Mouse (Mus musculus) intestine, embryonic 16.5 days (tissue): Measurements from ENCODE around the gene Mipol1. TPM values are rescaled to one million over a fixed set of nuclear protein-coding genes. Genes with fewer than 3 reads are reported as not detected.

Source experiments
- ATAC-seq: fragments of 200-750 bp; cut with Nextera tagmentation; 2 replicates; pipeline ENCODE4 v1.8.0; 2017; ENCODE audit warnings: moderate TSS enrichment, moderate library complexity
- H3K27ac ChIP-seq: fragments of 300-500 bp; sonication (generic); 2 replicates; pipeline ENCODE4 v1.5.1; 2014; ENCODE audit warnings: mild to moderate bottlenecking, low read length
- H3K27me3 ChIP-seq: fragments of 300-500 bp; sonication (generic); replicated peaks from 2 replicates; pipeline ENCODE4 v1.6.1; 2014; ENCODE audit warnings: low read length, control low read depth, mixed read lengths; ENCODE audit not compliant: control insufficient read depth, insufficient read depth
- H3K36me3 ChIP-seq: fragments of 300-500 bp; sonication (generic); 2 replicates; pipeline ENCODE4 v1.6.1; 2014; ENCODE audit warnings: low read length, control low read depth; ENCODE audit not compliant: control insufficient read depth, insufficient read depth
- H3K4me1 ChIP-seq: fragments of 300-500 bp; sonication (generic); 2 replicates; pipeline ENCODE4 v1.6.1; 2014; ENCODE audit warnings: low read length, control low read depth, mixed read lengths; ENCODE audit not compliant: control insufficient read depth, insufficient read depth
- H3K4me2 ChIP-seq: fragments of 300-500 bp; sonication (generic); 2 replicates; pipeline ENCODE4 v1.6.1; 2014; ENCODE audit warnings: low read depth, low read length, control low read depth
- H3K4me3 ChIP-seq: fragments of 300-500 bp; sonication (generic); 2 replicates; pipeline ENCODE4 v1.5.1; 2014; ENCODE audit warnings: mild to moderate bottlenecking, low read length
- H3K9ac ChIP-seq: fragments of 300-500 bp; sonication (generic); 2 replicates; pipeline ENCODE4 v1.6.1; 2014; ENCODE audit warnings: low read depth, low read length
- H3K9me3 ChIP-seq: fragments of 300-500 bp; sonication (generic); 2 replicates; pipeline ENCODE4 v1.6.1; 2016; ENCODE audit warnings: low read length, control low read depth; ENCODE audit not compliant: control insufficient read depth
- WGBS: fragments of 180-500 bp; shearing (Covaris S2); extraction: QIAGEN DNeasy Blood & Tissue Kit; methylation state at CpG from one replicate; pipeline ENCODE4 v1.1.7; 2014; 5-methylcytosine and 5-hydroxymethylcytosine counted together
- polyA plus RNA-seq: library from polyadenylated mRNA; unstranded; fragments of >200 nt; fragmentation: Nextera tagmentation; extraction: Ambion mirVana; gene quantifications from 2 replicates; pipeline ENCODE4 v1.2.1, GENCODE M21; 2015

Mipol1 gene
- polyA plus RNA-seq, 1 experiment from 2014 or later = 9.9 TPM

GRCm38 (mm10) chr12:57515702-57516377, 285.6 kb downstream of the Mipol1 start:
- peak overlapping the region; percentile 27; the same call in 1 of the 2 replicates for H3K4me2 ChIP-seq

GRCm38 (mm10) chr12:57528335-57528734, 298.1 kb downstream of the Mipol1 start:
- Histone ChIP-seq H3K9me3 (no peaks in the 10 kb centered on the region), H3K4me2 (no peak overlapping the region), H3K9ac (no peak overlapping the region), H3K4me1 (no peaks in the 10 kb centered on the region), H3K27ac (no peak overlapping the region), H3K27me3 (peaks cover 2% of the 10 kb centered on the region; the same call in 1 of the 2 replicates), H3K36me3 (no peaks in the 10 kb centered on the region), H3K4me3 (no peak overlapping the region)
- peak; percentile 59; the same call in 1 of the 2 replicates for ATAC-seq
- 49% methylated on average over 4 of the region's 4 CpGs for WGBS

More at GRCm38 (mm10) chr12:57515702-57516377, 285.6 kb downstream of the Mipol1 start:
- Histone ChIP-seq H3K4me1 (no peaks in the 10 kb centered on the region), H3K9ac (no peak overlapping the region), H3K9me3 (no peaks in the 10 kb centered on the region), H3K36me3 (no peaks in the 10 kb centered on the region), H3K27me3 (no peaks in the 10 kb centered on the region), H3K27ac (no peak overlapping the region), H3K4me3 (no peak overlapping the region)
- ATAC-seq = no peak
- 40% methylated on average over 12 of the region's 12 CpGs for WGBS

GRCm38 (mm10) chr12:57530474-57530873, 300.2 kb downstream of the Mipol1 start:
- ATAC-seq = no peak
- no peaks in the 10 kb centered on the region for H3K9me3 ChIP-seq
- peaks cover 11% of the 10 kb centered on the region for H3K27me3 ChIP-seq
- WGBS = 36% methylated on average over 9 of the region's 9 CpGs
- no peak overlapping the region for H3K4me2 ChIP-seq
- no peaks in the 10 kb centered on the region for H3K36me3 ChIP-seq
- H3K27ac ChIP-seq = no peak overlapping the region
- H3K4me3 ChIP-seq = no peak overlapping the region
- no peak overlapping the region for H3K9ac ChIP-seq
- no peaks in the 10 kb centered on the region for H3K4me1 ChIP-seq

GRCm38 (mm10) chr12:57534517-57534878, 304.3 kb downstream of the Mipol1 start:
- 0% methylated on average over 4 of the region's 6 CpGs for WGBS
- peak overlapping the region; percentile 67; the same call in 1 of the 2 replicates for H3K9ac ChIP-seq
- peak overlapping the region; percentile 60 for H3K4me2 ChIP-seq
- peaks cover 26% of the 10 kb centered on the region for H3K27me3 ChIP-seq
- peak overlapping the region; percentile 36 for H3K4me3 ChIP-seq
- H3K36me3 ChIP-seq = no peaks in the 10 kb centered on the region
- H3K4me1 ChIP-seq = 0 out of 2 replicates have a peak, but pooled peaks cover 2% of the 10 kb centered on the region
- no peaks in the 10 kb centered on the region for H3K9me3 ChIP-seq
- ATAC-seq = peak; percentile 33; the same call in 1 of the 2 replicates
- peak overlapping the region; percentile 92 for H3K27ac ChIP-seq

GRCm38 (mm10) chr12:57534879-57535611, 304.8 kb downstream of the Mipol1 start:
- Histone ChIP-seq H3K27ac (peak overlapping the region; percentile 92), H3K9ac (peak overlapping the region; percentile 67)
- WGBS = 1% methylated on average over 33 of the region's 39 CpGs

GRCm38 (mm10) chr12:57536056-57536908, 306.1 kb downstream of the Mipol1 start:
- H3K4me2 ChIP-seq = peak overlapping the region; percentile 60
- peak; percentile 69 for ATAC-seq
- H3K27ac ChIP-seq = peak overlapping the region; percentile 92
- WGBS = 2% methylated on average over 25 of the region's 25 CpGs
- H3K9ac ChIP-seq = peak overlapping the region; percentile 67
- H3K9me3 ChIP-seq = no peaks in the 10 kb centered on the region
- peaks cover 29% of the 10 kb centered on the region for H3K27me3 ChIP-seq
- peak overlapping the region; percentile 36 for H3K4me3 ChIP-seq
- 0 out of 2 replicates have a peak, but pooled peaks cover 2% of the 10 kb centered on the region for H3K4me1 ChIP-seq
- no peaks in the 10 kb centered on the region for H3K36me3 ChIP-seq

More at GRCm38 (mm10) chr12:57534879-57535611, 304.8 kb downstream of the Mipol1 start:
- Histone ChIP-seq H3K36me3 (no peaks in the 10 kb centered on the region), H3K4me3 (peak overlapping the region; percentile 36), H3K4me1 (0 out of 2 replicates have a peak, but pooled peaks cover 2% of the 10 kb centered on the region), H3K27me3 (peaks cover 26% of the 10 kb centered on the region), H3K4me2 (peak overlapping the region; percentile 60), H3K9me3 (no peaks in the 10 kb centered on the region)
- ATAC-seq = peak; percentile 77

- peak overlapping the region; percentile 67 for H3K9ac ChIP-seq
- H3K4me2 ChIP-seq = peak overlapping the region; percentile 60
- H3K4me1 ChIP-seq = 0 out of 2 replicates have a peak, but pooled peaks cover 2% of the 10 kb centered on the region
- 3% methylated on average over 11 of the region's 11 CpGs for WGBS
- H3K9me3 ChIP-seq = no peaks in the 10 kb centered on the region
- peaks cover 35% of the 10 kb centered on the region for H3K27me3 ChIP-seq
- peak overlapping the region; percentile 92 for H3K27ac ChIP-seq
- no peaks in the 10 kb centered on the region for H3K36me3 ChIP-seq
- ATAC-seq = peak; percentile 39; the same call in 1 of the 2 replicates
- peak overlapping the region; percentile 31 for H3K4me3 ChIP-seq
Observed at GRCm38 (mm10) chr12:57536909-57537670, 306.9 kb downstream of the Mipol1 start.

- H3K9ac ChIP-seq = peak overlapping the region; percentile 76
- ATAC-seq = no peak
- H3K36me3 ChIP-seq = no peaks in the 10 kb centered on the region
Observed at GRCm38 (mm10) chr12:57537791-57538587, 307.8 kb downstream of the Mipol1 start.

More at GRCm38 (mm10) chr12:57537791-57538587, 307.8 kb downstream of the Mipol1 start:
- peak overlapping the region; percentile 49 for H3K4me3 ChIP-seq
- H3K4me2 ChIP-seq = peak overlapping the region; percentile 73
- H3K4me1 ChIP-seq = 0 out of 2 replicates have a peak, but pooled peaks cover 2% of the 10 kb centered on the region
- under 1% methylated on average over 21 of the region's 21 CpGs for WGBS
- H3K27ac ChIP-seq = peak overlapping the region; percentile 78
- H3K9me3 ChIP-seq = no peaks in the 10 kb centered on the region
- peaks cover 43% of the 10 kb centered on the region for H3K27me3 ChIP-seq
